Mouse (Mus musculus) kidney, postnatal 25 days (tissue): ENCODE measurements at regions not wholly inside any gene's neighbourhood (a gene's known extent, or its start where the extent isn't known, plus 50 kb on each side); places are given as distances from the start of the nearest gene placed in this dataset.

Experiments used
- DNase-seq, 2 experiments: peaks; one replicate each; pipeline ENCODE4 v3.0.0; 2021; ENCODE audit warnings: mixed read lengths in 2 of 2

DNA sequence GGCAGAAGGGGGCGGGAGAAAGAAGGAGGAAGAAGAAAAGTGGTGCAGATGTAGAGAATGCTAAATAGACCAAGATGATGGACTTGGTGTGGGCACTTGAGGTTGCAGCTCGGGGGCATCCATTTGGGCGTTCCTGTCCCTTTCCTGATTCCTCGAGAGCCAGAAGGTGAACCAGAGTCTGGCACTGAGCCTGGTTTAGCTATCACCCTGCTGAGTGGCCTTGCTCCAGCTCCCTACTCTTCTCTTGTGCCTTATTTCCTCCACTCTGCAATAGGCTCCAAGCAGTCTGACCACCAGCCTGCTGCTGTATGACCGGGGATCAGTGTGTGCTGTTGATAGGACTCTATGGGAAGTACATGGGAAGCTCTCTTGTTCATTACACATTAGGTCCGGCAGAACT, 68.1 kb downstream of the Efnb1 start:
- DNase-seq = no peak

DNA sequence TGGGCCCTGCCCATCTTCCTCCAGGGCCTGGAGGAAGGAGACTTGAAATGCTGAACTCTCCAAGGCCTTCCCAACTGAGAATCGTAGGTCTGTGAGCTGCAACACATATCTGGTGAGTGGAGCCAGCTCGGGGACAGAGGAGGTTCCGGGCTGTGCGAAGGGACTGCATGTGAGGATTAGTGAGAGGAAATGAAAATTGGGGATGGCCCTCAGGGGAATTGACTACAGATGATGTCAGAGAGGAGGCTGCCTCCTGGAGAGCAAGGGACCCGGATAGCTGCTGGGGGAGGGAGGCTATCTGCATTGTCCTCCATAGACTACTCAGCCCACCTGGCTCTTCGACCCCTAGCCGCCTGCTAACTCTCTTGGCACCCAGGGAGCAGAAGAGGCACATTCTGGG, 65.2 kb downstream of the Efnb1 start:
- no peak for DNase-seq

DNA sequence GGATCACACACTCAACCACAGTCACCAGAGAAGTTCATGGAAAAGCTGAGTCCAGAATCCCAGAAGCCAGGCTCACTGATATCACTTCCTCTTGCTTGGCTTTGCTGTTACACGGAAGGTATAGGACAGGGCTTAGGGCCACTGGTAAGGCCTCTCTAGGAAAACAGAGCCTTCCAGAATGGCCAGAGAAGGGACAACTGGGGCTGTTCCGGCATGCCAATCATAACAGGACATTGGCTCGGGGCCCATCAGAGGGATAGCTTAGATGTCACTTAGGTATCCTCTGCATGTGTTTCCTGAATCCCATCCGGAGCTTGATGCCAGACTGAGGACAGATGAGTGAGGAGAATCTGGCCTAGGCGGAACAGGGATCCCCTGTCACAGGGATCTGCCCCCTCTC, 63.7 kb downstream of the Efnb1 start:
- peak; percentile 75 to 82 for DNase-seq

DNA sequence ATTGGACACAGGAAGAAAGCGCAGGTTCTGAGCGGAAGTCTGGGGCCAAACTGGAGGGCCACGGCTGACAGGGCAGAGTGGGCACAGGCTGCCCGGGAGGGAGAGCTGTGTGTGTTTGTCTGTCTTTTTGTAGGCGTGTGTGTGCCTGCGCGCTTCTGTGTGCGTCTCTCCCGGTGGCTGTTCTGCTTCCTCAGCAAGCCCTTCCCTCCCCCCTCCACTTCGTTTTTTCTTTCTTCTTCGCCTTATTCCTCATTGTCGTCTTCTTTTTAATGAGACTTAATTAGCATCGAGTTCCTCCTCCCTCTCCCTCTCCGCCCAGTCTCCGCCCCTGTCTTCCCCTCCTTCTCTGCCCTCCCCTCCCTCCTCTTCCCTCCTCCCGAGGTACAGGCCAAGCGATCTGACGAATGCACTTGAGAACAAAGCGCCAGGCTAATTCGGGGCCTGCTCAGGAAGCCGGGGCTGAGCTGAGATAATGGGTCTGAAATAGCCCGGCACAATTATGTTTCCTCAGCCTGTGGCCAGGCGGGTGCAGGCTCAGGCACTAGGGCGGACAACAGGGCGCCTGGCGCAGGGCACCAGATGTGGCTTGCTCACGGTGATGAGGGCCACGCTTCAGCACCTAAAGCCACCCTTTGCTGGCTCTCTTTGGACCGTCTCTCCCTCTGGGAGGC, 63.2 kb downstream of the Efnb1 start:
- DNase-seq = peak; percentile 74 to 89
